Comparison of ENCODE assay signal across 21 mouse cellular contexts in the genomic region with DNA sequence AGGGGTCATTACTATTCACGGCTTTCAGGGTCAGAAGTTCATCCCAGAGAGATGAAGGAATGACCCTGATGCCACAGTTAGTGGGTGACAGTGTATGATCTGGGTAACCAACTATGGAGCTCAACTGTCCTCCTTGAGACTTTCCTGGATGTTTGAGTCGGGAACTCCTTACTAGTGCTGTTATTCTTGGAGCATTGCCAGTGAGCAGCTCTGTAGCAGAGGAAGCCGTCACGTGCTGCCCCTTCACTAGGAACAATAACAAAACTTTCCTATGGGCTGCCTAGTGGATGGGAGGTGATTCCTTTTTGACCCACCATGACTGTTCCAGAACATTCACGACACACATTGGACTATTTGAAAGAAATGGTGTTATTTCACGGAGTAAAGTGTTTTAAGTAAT. TPM values are rescaled to one million over a fixed set of nuclear protein-coding genes. Genes with fewer than 3 reads are reported as not detected.
A peak's percentile ranks its signal among the peaks of the same experiment; 100 is the strongest.
DNase-seq lines count a peak whose midpoint lies in the region; ATAC-seq and TF ChIP-seq lines count a peak whose summit lies in the region.
"Had no signal": no experiment of that assay in that cellular context is flagged by ENCODE, and none has a peak within 500 bp of the region (broad histone marks: within the 10 kb centered on the region; RNA-seq: fewer than 3 reads in every experiment).

No protein-coding gene starts in this region.

- ATAC-seq in heart, embryonic 14.5 days (ENCODE audit: insufficient number of reproducible peaks, insufficient read depth, low FRiP score, low read depth) = 0 out of 2 replicates have a peak, but pooled peaks have one; percentile 47
- no peak for ATAC-seq in heart, embryonic 11.5 days (replicated peaks; ENCODE audit: insufficient number of reproducible peaks, low FRiP score, low TSS enrichment)
- ATAC-seq in kidney, embryonic 16.5 days (ENCODE audit: low FRiP score, low TSS enrichment) = peak; percentile 83
- no peak; the same call in 1 of the 2 replicates for ATAC-seq in kidney, postnatal 0 days (replicated peaks; ENCODE audit: low FRiP score, low read depth)
- ATAC-seq: activated CD4-positive, CD25-positive, alpha-beta regulatory T cell, adult 4 months; forebrain, embryonic 15.5 days; hindbrain, embryonic 16.5 days; liver, postnatal 0 days; Patski had no signal

- DNase-seq in kidney, adult 8-10 months = no peak
- peak; percentile 2 for DNase-seq in NIH3T3 (ENCODE audit: low read depth)
- DNase-seq in kidney, postnatal 0 days (ENCODE audit: low spot score) = peak; percentile 78
- no peak for DNase-seq in ovary, adult 18-20 months (ENCODE audit: low spot score)
- no peak for DNase-seq in layer of hippocampus, adult 2 months (ENCODE audit: low spot score in 2 of 2)
- DNase-seq: adrenal gland, postnatal 25 days; cerebellum, adult 2 months; gastrocnemius, postnatal 36 days; liver; liver, postnatal 0 days; thymus, postnatal 4 days had no signal

- no peaks in the 10 kb centered on the region for H3K27me3 ChIP-seq in heart, embryonic 14.5 days (ENCODE audit: control insufficient read depth, insufficient read depth, low read length)
- H3K27me3 ChIP-seq in heart, embryonic 11.5 days (ENCODE audit: control insufficient read depth, insufficient read depth, low read length) = no peaks in the 10 kb centered on the region
- no peaks in the 10 kb centered on the region for H3K27me3 ChIP-seq in kidney, embryonic 16.5 days (ENCODE audit: insufficient read depth, low read length)
- no peaks in the 10 kb centered on the region for H3K27me3 ChIP-seq in kidney, postnatal 0 days (ENCODE audit: insufficient read depth, low read length)
- H3K27me3 ChIP-seq: forebrain, embryonic 15.5 days; Patski had no signal

- no peaks in the 10 kb centered on the region for H3K36me3 ChIP-seq in heart, embryonic 14.5 days (ENCODE audit: control insufficient read depth, insufficient read depth, low read length)
- no peaks in the 10 kb centered on the region for H3K36me3 ChIP-seq in heart, embryonic 11.5 days (ENCODE audit: control insufficient read depth, insufficient read depth, low read length)
- no peaks in the 10 kb centered on the region for H3K36me3 ChIP-seq in kidney, embryonic 16.5 days (ENCODE audit: insufficient read depth, low read length)
- no peaks in the 10 kb centered on the region for H3K36me3 ChIP-seq in kidney, postnatal 0 days (ENCODE audit: insufficient read depth, low read length)
- H3K36me3 ChIP-seq: forebrain, embryonic 15.5 days; midbrain, embryonic 10.5 days had no signal

- H3K4me3 ChIP-seq in heart, embryonic 14.5 days (ENCODE audit: control insufficient read depth in 1 of 2, insufficient read depth in 1 of 2, low read depth in 1 of 2, low read length in 2 of 2) = no peak overlapping the region
- H3K4me3 ChIP-seq in heart, embryonic 11.5 days (ENCODE audit: low read depth, low read length) = no peak overlapping the region
- no peak overlapping the region for H3K4me3 ChIP-seq in kidney, embryonic 16.5 days (ENCODE audit: low read length)
- no peak overlapping the region for H3K4me3 ChIP-seq in kidney, postnatal 0 days (replicated peaks; ENCODE audit: low read depth, low read length)
- no peak overlapping the region for H3K4me3 ChIP-seq in layer of hippocampus, adult 2 months
- H3K4me3 ChIP-seq: forebrain, embryonic 15.5 days; midbrain, embryonic 10.5 days had no signal

- no peak overlapping the region for H3K9ac ChIP-seq in heart, embryonic 14.5 days (ENCODE audit: low read length)
- H3K9ac ChIP-seq in heart, embryonic 11.5 days (ENCODE audit: low read depth, low read length) = no peak overlapping the region
- H3K9ac ChIP-seq in kidney, embryonic 16.5 days (replicated peaks; ENCODE audit: low read length) = no peak overlapping the region
- no peak overlapping the region for H3K9ac ChIP-seq in kidney, postnatal 0 days (ENCODE audit: low read depth, low read length)
- H3K9ac ChIP-seq: forebrain, embryonic 15.5 days; liver, postnatal 0 days had no signal

- peaks cover 2 to 12% of the 10 kb centered on the region in 2 experiments; a peak in 1 of 4 replicates for H3K4me1 ChIP-seq in heart, embryonic 14.5 days (ENCODE audit: control insufficient read depth in 2 of 2, insufficient read depth in 2 of 2, low read length in 2 of 2)
- 0 out of 2 replicates have a peak, but pooled peaks cover 5% of the 10 kb centered on the region for H3K4me1 ChIP-seq in heart, embryonic 11.5 days (ENCODE audit: control insufficient read depth, insufficient read depth, low read length)
- H3K4me1 ChIP-seq in kidney, embryonic 16.5 days (ENCODE audit: insufficient read depth, low read length) = no peaks in the 10 kb centered on the region
- H3K4me1 ChIP-seq in kidney, postnatal 0 days (replicated peaks; ENCODE audit: insufficient read depth, low read length) = no peaks in the 10 kb centered on the region

- no peak for TF ChIP-seq CTCF in kidney, postnatal 0 days (IDR thresholded peaks at IDR 0.05; ENCODE audit: low read depth)
- TF ChIP-seq CTCF in layer of hippocampus, adult 2 months (conservative IDR thresholded peaks at IDR 0.05) = no peak

- no peaks in the 10 kb centered on the region for H3K9me3 ChIP-seq in heart, embryonic 14.5 days (ENCODE audit: control insufficient read depth, low read length)
- H3K9me3 ChIP-seq in heart, embryonic 11.5 days (replicated peaks; ENCODE audit: control insufficient read depth, low read length) = no peaks in the 10 kb centered on the region
- H3K9me3 ChIP-seq in kidney, embryonic 16.5 days (ENCODE audit: low read length) = no peaks in the 10 kb centered on the region
- no peaks in the 10 kb centered on the region for H3K9me3 ChIP-seq in kidney, postnatal 0 days (replicated peaks; ENCODE audit: low read length)
- H3K9me3 ChIP-seq: forebrain, embryonic 15.5 days; midbrain, embryonic 10.5 days had no signal

- H3K4me2 ChIP-seq in heart, embryonic 14.5 days (ENCODE audit: low read length) = no peak overlapping the region
- H3K4me2 ChIP-seq in heart, embryonic 11.5 days = no peak overlapping the region
- no peak overlapping the region for H3K4me2 ChIP-seq in kidney, embryonic 16.5 days (replicated peaks; ENCODE audit: low read depth, low read length)
- H3K4me2 ChIP-seq in kidney, postnatal 0 days (ENCODE audit: low read length) = no peak overlapping the region
- H3K4me2 ChIP-seq: forebrain, embryonic 15.5 days had no signal

- WGBS in heart, embryonic 14.5 days = 46% methylated on average over 6 of the region's 6 CpGs
- 42% methylated on average over 6 of the region's 6 CpGs for WGBS in heart, embryonic 11.5 days (ENCODE audit: insufficient replicate concordance)
- 29% methylated on average over 6 of the region's 6 CpGs for WGBS in kidney, embryonic 16.5 days
- 17% methylated on average over 6 of the region's 6 CpGs for WGBS in kidney, postnatal 0 days

- H3K27ac ChIP-seq in heart, embryonic 14.5 days (replicated peaks in 1 of 2; ENCODE audit: control insufficient read depth in 1 of 2, insufficient read depth in 1 of 2, low read depth in 2 of 2, low read length in 2 of 2) = no peak overlapping the region
- no peak overlapping the region for H3K27ac ChIP-seq in heart, embryonic 11.5 days (ENCODE audit: low read depth, low read length)
- H3K27ac ChIP-seq in kidney, embryonic 16.5 days (ENCODE audit: low read length) = no peak overlapping the region
- H3K27ac ChIP-seq in kidney, postnatal 0 days = no peak overlapping the region
- no peak overlapping the region for H3K27ac ChIP-seq in layer of hippocampus, adult 2 months
- H3K27ac ChIP-seq: forebrain, embryonic 15.5 days; midbrain, embryonic 10.5 days had no signal

RNA-seq across cellular contexts. Expression of a gene that starts 51.8 kb away (rescaled TPM):
- 0.28 and 0.69 TPM in 2 replicates for polyA plus RNA-seq in heart, embryonic 14.5 days (2014; fragmentation: Nextera tagmentation; extraction: Ambion mirVana)
- 0.21 and 0.46 TPM in 2 replicates for polyA plus RNA-seq in heart, embryonic 11.5 days (2014; fragmentation: Nextera tagmentation; extraction: Ambion mirVana)
- polyA plus RNA-seq in kidney, embryonic 16.5 days (2015; fragmentation: Nextera tagmentation; extraction: Ambion mirVana) = 2.2 and 3.4 TPM in 2 replicates
- 2.1 and 2.4 TPM in 2 replicates for polyA plus RNA-seq in kidney, postnatal 0 days (2015; fragmentation: Nextera tagmentation; extraction: Ambion mirVana)
- total RNA-seq in layer of hippocampus, adult 2 months (2021) = 10 to 100 TPM in 1 of 2 experiments, 1 to 10 TPM in 1; 9.3 to 12.2 TPM
- total RNA-seq: adrenal gland, postnatal 25 days; gastrocnemius, postnatal 36 days; heart, postnatal 14 days had no signal
- polyA plus RNA-seq: activated CD4-positive, CD25-positive, alpha-beta regulatory T cell, adult 4 months; C2C12; liver, postnatal 0 days; Patski had no signal

Comparison
In these comparisons a context has a peak if more than half of its experiments do, and no peak if none do; other contexts are left out.
1. ATAC-seq: peak in heart, embryonic 14.5 days (single experiment) and kidney, embryonic 16.5 days (single experiment); none in heart, embryonic 11.5 days (single experiment) and kidney, postnatal 0 days (single experiment).
2. DNase-seq: peak in NIH3T3 (single experiment) and kidney, postnatal 0 days (single experiment); none in kidney, adult 8-10 months (0 of 2), ovary, adult 18-20 months (single experiment) and layer of hippocampus, adult 2 months (0 of 2).